Mouse (Mus musculus) megakaryocyte-erythroid progenitor cell, adult 5-6 weeks (primary cell): ENCODE results near the gene Tgtp2. TPM values are rescaled to one million over a fixed set of nuclear protein-coding genes. Genes with fewer than 3 reads are reported as not detected.
"Not testable (repeated sequence)": the region's sequence is repeated elsewhere in the genome, so short reads cannot be mapped to it uniquely, and the experiment has no call there.

ENCODE experiments used
- ATAC-seq: replicated peaks from 2 replicates; pipeline ENCODE4 v1.8.0; 2016; ENCODE audit warnings: mild to moderate bottlenecking, inconsistent platforms; ENCODE audit not compliant: severe bottlenecking, poor library complexity, low FRiP score, low TSS enrichment
- total RNA-seq, 2 experiments: library from RNA; stranded (forward) in 1 of 2; stranded (reverse) in 1 of 2; fragments of 200-1000, 215-1000 nt in 1 of 2; fragments of >200 nt in 1 of 2; fragmentation: Nextera tagmentation in 1 of 2; gene quantifications; 2 replicates each; pipeline ENCODE4 v1.2.3; 2014 to 2017

Gene Tgtp2
- total RNA-seq, 2 experiments from 2014 or later: 29.8 to 234 TPM

DNA sequence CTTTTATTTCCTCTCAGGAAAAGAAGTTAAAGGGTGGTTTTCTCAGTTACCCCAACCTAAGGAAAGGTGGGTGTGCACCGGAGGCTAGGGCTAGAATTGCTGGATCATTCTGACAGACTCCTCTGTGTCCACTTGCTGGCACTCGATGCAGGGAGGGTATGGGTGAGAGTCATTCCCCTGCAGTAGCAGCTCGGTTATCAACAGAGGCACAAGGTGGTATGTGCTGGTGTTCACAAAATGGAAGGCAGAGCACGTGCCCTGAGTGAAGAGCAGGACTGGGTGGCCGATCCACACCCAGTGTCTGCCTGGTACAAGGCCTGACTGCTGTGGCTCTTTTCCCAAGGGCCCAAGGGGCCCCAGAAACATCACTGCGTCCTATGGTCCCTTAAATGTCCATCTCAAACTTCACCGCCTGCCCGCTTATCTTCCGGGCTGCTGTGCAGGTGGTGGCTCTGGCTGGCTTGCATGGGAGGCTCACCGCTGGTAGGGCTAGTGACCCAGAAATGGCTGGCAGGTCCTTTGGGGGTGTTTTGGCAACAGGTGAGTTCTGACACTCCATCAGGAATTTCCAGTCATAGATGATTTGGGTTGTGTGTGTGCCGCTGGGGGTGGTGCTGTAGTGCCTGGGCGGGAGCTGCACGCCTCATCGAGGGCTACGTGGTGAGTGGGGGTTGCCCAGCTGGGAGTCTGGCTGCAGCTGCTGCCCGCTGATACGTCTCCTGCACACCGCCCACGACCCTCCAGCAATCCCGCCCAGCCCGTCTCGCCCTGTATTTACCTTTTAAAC is 24.0 kb upstream of the Tgtp2 start:
- ATAC-seq: peak; percentile 75

DNA sequence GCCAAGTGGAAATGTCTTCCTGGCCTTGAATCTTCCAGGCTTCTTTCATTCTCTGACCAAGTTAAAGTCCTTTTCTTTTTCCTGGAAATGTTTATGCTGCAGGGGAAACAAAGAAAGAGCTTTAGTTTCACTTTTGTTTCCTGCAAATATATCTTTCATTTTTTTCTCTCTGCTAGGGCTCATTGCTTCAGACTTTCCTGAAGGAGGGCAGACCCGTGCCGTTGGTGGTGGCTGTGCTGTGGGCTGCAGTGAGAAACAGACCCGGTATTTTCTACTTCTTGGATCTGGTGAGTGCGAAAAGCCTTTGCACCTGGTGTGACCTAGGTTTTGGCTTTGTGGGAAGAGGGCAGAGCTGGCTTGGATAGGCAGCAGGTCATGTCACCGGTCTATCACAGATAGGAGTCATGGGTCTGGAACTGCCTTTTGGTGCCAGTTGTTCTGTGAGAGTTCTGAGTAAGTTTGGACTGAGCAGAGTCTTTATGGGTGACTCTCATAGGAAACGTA is 22.9 kb upstream of the Tgtp2 start:
- ATAC-seq: peak; percentile 16; the same call in 1 of the 2 replicates

DNA sequence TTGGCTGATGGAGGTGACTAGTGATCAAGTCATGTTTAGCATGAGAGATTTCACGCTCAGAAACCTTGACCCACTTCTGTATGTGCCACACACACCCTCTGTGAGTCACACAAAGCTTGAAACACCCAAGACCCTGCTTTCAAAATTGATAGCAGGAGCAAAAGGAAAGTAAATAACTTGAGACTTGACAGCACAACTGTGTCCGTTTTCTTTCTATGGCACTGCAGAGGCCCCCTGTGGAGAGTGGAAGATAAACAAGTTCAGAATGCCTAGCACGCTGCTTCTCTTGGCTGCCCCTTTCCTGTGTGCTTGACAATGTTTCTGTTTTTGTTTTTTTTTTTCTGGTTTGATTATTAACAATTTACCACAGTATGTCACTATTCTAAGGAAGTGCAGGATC is 20.9 kb upstream of the Tgtp2 start:
- 0 out of 2 replicates have a peak, but pooled peaks have one; percentile 30 for ATAC-seq

DNA sequence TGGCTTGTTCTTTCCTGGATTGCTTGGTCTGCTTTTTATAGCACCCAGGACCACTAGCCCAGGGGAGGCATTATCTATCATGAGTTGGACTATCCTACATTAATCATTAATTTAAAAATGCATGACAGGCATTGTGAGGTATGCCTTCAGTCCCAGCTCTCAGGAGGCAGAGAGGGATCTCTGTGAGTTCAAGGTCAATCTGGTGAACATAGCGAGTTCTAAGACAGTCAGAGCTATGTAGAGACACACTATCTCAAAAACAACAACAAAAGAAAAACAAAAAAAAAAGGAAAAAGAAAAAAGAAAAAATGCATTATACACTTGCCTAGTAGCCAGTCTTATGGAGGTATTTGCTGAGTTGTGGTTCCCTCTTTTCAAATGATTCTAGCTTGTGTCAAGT is 20.4 kb upstream of the Tgtp2 start:
- ATAC-seq: no peak

DNA sequence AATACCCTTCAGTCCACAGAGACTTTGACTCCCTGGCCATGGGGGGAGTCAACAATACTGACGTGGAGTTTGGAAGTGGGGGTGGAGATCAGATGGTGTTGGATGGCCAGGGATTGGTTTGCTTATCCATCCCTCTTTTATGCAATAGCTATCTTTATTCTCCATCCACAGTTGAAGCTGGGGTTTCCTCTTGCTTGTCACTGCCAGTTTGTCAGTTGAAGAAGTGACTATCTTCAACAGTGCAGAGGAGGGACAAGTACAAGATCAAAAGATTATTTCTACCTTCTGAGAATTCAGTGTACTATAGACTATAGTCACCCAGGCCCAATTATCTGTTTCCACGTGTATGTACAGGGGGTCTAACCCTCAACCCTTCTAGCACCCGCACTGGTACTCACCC is 19.8 kb upstream of the Tgtp2 start:
- peak; percentile 42 for ATAC-seq

DNA sequence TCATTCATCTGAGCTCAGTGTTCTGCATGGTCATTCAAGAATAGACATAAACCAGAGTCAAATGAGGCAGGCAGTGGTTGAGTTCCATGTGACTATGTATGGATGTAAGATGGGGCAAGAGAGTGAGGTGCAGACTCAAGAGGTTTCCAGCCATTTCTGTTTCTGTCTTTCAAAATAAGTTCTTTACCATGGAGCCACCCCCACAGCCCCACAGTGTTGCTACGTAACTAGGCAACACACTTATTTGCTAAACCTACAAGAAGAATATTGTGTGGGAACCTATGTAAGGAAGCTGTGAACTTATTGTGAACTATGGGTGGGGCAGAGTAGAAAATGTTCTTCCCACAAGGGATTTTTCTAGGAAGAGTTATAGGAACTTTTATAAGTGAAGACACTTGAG is 19.1 kb upstream of the Tgtp2 start:
- no peak for ATAC-seq

DNA sequence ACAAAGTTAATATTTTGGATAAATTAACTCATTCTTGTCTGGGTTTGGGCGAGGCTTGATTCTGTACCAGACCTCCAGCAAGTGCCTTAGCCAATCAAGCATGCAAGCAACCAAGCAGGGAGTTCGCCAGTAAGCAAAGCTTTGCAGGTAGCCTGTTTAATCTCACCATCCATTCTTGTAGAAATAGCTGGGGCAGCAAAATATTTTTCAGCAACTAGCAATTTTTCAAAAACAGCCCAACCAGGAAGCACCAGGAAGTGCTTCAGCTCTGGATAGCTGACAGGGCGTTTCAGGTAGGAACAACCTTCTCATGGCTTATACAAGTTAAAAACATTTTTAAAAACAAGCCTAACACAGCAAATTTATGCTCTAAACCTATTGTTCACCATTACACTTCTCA is 17.9 kb upstream of the Tgtp2 start:
- no peak for ATAC-seq

DNA sequence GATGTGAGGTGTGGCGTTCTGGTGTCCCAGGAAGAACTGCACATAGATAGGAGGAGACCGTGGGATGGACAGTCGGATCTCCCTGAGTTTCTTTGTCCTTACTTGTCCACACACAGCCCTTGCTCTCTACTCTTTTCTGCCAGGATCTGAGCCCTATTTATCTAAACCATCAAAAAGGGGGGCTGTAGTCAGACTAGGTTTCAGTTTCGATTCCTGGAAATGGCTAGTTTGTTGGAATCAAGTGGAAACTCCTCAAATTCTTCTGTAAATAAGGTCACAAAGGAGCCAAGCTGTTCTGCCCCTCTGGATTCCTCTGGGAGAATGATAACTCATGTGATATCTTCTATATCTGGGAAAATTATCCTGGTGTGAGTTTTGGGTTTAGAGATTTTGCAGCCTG is 17.4 kb upstream of the Tgtp2 start:
- no peak for ATAC-seq

DNA sequence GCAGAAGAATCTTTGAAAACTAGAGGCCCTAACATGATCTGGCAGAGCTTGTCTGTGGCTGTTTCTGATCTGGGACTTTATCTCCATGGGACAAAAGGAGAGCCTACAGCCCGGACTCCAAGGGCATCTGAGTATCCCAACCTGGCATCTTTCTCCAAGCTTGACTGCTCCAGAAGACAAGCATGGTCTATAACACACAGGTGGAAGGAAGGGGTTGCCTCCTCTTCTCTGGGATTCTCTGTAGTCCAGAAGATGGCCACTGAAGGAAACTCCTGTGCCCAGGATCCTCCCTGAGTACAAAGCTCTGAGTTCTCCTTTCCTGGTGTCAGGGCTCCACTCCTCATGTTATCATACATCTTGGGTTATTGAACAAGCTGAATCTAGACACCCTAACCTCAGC is 16.6 kb upstream of the Tgtp2 start:
- ATAC-seq: no peak

DNA sequence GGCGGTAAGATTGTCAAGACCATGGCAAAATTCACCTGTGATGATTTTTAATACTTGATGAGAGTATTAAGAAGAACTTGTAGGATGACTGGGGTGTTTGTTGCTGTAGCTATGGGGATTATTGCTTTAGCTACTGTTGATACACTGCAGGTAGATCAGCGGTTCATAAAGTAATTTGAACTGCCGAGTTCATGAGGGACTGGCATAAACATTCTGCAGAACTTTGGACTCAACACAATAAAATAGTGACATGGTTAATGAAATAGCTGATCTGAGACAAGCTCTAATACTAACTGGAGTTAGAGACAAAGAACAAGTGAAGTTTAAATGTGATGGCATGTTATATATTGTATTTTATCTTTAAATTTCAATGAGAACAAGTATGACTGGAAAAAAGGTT is 14.7 kb upstream of the Tgtp2 start:
- no peak for ATAC-seq

DNA sequence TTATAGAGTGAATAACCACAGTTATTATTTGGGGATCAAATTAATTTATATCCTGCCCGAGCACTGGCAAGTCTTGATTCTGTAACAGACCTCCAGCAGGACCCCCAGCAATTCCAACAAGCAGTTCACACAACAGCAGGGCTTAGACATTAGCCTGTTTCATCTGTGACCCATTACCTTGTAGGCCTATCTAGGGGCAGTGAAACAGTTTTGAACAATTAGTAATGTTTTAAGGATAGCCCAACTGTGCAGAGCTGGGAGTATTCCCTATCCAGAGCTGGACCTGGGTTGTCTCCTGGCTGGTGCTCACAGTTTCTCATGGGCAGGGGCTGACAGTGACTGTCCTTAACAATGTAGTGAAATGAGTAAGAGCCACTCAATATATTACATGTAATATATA is 13.0 kb upstream of the Tgtp2 start:
- no peak for ATAC-seq

DNA sequence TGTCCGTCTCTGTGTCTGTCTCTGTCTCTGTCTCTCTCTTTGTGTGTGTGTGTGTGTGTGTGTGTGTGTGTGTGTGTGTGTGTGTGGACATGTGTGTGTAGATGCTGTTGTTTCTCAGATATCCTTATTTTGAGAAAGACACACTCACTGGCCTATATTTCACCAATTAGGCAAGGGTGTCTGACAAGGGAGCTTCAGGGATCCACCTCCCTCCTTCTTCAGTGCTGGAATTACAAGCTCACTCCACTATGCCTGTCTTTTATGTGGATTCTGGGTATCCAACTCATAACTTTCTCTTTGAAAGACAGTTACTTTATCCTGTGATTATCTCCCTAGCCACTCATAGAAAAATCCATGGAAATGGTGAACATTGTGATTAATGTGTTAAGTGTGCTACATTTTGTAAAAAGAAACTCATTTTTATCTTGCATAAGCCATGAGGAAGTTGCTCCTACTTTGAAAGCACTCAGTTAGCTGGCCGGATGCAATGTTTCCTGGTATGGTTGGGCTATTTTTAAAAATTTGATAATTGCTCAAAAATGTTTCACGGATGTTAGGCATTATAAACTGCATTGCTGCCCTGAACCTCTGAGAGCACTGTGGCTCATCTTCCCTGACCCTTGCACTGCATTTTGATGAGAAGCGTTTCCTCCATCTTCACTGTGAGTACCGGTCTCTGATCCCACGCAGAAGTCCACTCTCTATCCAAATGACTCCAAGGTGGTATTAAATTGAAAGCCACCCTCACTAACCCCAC is 12.2 kb upstream of the Tgtp2 start, which contains the start of gene Ifi47:
Gene Ifi47, plus strand, starts transcription at position 587 of the 757 bp plus-strand sequence.
- peak; percentile 35; the same call in 1 of the 2 replicates for ATAC-seq

DNA sequence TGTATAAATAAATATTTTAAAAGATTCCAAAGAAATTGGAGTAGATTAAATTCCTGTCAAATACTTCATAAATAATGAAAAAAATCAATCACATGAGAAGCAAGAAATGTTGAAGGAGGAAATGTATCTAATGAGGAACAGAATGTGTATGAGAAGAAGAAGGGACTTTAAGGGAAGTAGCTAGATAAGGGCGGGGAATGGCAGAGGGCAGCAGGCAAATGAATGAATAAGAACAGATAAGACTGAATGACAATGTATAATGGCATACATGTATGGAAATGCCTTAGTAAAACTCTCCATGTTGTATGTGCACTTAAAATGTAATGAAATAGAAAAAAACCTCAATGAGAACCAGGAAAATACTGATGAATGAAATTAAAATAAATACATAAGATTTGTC is 4.4 kb upstream of the Tgtp2 start:
- peak; percentile 70; the same call in 1 of the 2 replicates for ATAC-seq

DNA sequence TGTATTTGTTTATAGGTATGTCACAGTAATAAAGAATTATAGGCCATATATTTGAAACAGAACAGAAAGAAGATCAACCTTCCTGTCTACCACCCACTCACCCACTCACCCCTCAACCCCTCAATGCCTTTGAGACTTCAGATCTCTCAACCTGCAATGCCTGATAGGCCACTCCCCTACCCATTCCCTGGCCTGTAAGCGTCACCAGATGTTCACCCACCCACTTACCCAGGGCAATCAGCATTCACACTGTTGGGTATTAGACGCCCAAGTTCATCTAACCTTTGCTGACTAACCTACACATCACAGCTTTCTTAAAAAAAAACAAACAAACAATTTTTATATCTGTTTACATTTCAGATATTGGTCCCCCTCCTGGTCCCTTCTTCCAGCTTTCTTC is 2.1 kb downstream of the Tgtp2 start:
- ATAC-seq: peak; percentile 84

DNA sequence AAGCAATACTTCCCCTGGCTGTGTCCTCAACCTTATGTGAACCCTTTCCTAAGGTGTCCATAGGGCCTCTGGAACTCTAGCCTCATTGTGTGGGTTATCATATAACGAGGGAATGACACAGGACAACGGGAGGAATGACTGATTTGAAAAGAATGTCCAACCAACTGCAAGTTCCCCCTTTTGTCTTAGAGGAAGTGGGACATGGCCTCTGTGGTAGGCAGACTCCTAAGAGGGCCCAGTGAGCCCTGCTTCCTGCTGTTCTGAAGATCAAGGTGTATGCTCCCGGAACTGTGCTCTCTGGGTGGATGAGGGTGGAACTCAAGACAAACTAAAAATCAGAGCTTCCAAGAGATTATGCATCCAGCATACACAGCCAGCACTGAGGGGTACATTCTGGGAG is 3.9 kb downstream of the Tgtp2 start:
- ATAC-seq: not testable (repeated sequence)

DNA sequence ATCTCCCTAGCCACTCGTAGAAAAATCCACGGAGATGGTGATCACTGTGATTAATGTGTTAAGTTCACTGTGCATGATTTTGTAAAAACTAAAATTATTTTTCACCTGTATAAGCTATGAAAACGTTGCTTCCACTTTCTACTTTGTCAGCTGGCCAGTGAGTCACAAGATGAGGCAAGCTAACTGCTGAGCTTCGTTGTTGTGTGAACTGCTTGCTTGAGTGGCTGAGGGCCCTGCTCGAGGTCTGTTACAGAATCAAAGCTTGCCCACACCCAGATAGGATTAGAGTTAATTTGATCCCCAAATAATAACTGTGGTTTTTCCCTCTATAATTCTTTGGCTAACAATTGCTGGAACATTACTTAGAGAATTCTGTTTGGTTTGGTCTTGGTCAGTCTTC is 12.1 kb downstream of the Tgtp2 start:
- not testable (repeated sequence) for ATAC-seq

DNA sequence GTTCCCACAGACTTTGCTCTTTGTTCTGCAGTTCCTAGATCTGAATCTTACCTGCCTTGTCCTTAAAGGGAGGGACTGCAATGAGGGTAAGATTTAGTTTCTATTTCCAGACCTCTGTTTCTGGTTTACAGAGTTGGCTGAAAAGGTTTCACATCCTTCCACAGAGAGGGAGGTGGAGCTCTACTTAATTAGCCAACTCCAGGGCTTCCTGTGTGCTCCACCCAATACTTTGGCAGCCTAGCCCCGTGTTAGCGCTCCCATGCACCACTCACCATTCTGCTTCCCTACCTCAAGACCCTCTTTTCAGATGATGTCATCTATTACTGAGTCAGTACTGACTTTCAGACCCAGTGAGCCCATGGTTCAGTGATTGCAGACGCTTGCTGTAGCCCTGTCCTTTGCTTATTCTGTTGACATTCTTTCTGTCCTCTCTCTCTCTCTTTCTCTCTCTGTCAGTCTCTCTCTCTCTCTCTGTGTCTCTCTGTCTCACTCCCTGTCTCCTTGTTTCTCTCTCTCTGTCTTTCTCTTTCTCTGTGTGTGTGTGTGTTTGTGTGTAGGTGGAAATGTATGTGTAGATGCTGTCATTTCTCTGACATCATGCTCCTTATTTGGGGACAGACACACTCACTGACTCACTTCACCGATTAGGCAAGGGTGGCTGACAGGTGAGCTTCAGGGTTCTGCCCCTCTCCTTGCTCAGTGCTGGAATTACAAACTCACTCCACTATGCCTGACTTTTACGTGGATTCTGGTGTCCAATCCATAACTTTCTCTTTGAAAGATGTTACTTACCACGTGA is 12.7 kb downstream of the Tgtp2 start, which contains the start of gene 9930111J21Rik2:
Gene 9930111J21Rik2, minus strand, starts transcription at position 150 of the 799 bp plus-strand sequence.
- peak; percentile 74 for ATAC-seq

DNA sequence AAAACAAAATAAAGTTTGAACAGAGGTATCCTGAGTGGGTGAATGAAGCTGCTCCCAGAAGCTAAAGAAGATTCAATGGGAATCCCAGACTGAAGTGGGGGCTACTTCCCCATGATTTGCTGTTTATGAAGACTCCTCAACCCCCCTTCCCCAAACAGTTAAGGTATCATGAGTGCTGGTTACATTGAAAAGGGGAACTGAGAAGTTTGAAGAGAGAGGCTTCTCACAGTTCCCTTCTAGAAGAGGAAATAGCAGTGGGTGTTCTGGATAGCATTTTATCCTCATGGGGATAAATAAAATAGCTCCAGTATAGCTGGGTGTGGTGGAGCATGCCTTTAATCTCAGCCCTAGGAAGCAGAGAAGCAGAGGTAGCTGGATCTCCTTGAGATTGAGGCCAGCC is 13.9 kb downstream of the Tgtp2 start:
- not testable (repeated sequence) for ATAC-seq

DNA sequence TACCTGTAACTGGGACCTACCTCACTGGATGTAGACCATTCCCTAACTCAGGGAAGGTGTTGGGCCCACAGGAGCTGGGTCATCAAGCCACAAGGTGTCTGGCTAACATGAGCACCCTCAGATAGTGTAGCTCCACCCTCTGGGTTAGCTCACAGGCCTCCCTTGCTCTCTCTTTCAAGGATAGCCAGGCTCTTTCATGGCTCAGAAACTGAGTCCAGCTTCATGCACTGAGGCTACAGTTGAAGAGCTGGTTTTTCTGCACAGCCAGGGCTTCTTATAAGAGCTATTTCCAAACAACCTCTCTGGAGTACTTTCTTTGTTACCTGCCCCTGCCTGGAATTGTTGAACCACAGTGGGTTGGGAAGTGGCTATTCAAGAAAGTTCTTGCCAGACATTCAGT is 51.9 kb downstream of the Tgtp2 start:
- ATAC-seq: not testable (repeated sequence)
